In the genomic region with DNA sequence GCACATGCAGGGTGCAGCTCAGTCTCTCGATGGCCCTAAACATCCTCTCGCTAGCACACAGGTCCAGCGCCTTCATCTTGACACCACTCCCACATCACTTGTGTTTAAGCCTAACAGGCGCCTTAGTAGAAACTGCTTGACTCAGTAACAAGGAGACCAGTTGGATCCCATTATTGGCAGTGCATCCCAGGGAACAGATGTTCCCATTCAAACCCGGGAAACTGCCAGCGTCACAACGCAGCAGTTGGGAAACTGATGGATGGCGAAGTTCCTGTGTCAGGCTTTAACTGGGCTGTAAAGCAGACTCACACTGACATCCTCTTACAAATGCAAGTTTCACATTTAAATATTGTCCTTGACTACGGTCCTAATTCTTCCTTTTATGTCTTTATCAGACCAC, we compare ENCODE assay signal across 11 mouse cellular contexts. TPM values are rescaled to one million over a fixed set of nuclear protein-coding genes. Genes with fewer than 3 reads are reported as not detected.
A peak's percentile ranks its signal among the peaks of the same experiment; 100 is the strongest.
DNase-seq lines count a peak whose midpoint lies in the region; ATAC-seq and TF ChIP-seq lines count a peak whose summit lies in the region.
"Had no signal": no experiment of that assay in that cellular context is flagged by ENCODE, and none has a peak within 500 bp of the region (broad histone marks: within the 10 kb centered on the region; RNA-seq: fewer than 3 reads in every experiment).

No protein-coding gene starts in this region.

- H3K36me3 ChIP-seq in kidney, adult 2 months (ENCODE audit: control insufficient read depth, insufficient read depth, low read length) = no peaks in the 10 kb centered on the region
- H3K36me3 ChIP-seq in kidney, embryonic 15.5 days = peaks cover 15% of the 10 kb centered on the region
- H3K36me3 ChIP-seq in forebrain, embryonic 16.5 days (ENCODE audit: control insufficient read depth, insufficient read depth) = no peaks in the 10 kb centered on the region
- H3K36me3 ChIP-seq in kidney, embryonic 16.5 days (ENCODE audit: insufficient read depth, low read length) = peaks cover 3% of the 10 kb centered on the region; the same call in 1 of the 2 replicates
- H3K36me3 ChIP-seq: limb, embryonic 15.5 days had no signal

- DNase-seq in kidney, adult 2 months = peak; percentile 62
- peak; percentile 63 for DNase-seq in mesoderm, embryonic 11.5 days (ENCODE audit: low read depth, low spot score)
- DNase-seq in gastrocnemius, adult 18-20 months (ENCODE audit: low spot score) = no peak
- DNase-seq in urinary bladder, postnatal 36 days (ENCODE audit: low spot score in 2 of 2) = no peak
- DNase-seq in urinary bladder, adult 18-20 months (ENCODE audit: low spot score in 2 of 2) = no peak

- TF ChIP-seq POLR2A in kidney, adult 2 months (IDR thresholded peaks at IDR 0.05; ENCODE audit: low read depth, low read length) = no peak

- no peaks in the 10 kb centered on the region for H3K9me3 ChIP-seq in kidney, embryonic 15.5 days (replicated peaks)
- H3K9me3 ChIP-seq in forebrain, embryonic 16.5 days (ENCODE audit: control insufficient read depth, low read length) = no peaks in the 10 kb centered on the region
- no peaks in the 10 kb centered on the region for H3K9me3 ChIP-seq in kidney, embryonic 16.5 days (ENCODE audit: low read length)
- H3K9me3 ChIP-seq: limb, embryonic 15.5 days had no signal

- WGBS in kidney, adult 2 months = 57% methylated on average over 9 of the region's 9 CpGs
- 21% methylated on average over 9 of the region's 9 CpGs for WGBS in kidney, embryonic 15.5 days
- WGBS in forebrain, embryonic 16.5 days = 35% methylated on average over 9 of the region's 9 CpGs
- WGBS in kidney, embryonic 16.5 days = 27% methylated on average over 9 of the region's 9 CpGs

- no peak overlapping the region for H3K4me3 ChIP-seq in kidney, adult 2 months (ENCODE audit: insufficient read depth, low read depth, low read length)
- no peak overlapping the region for H3K4me3 ChIP-seq in kidney, embryonic 15.5 days (replicated peaks)
- no peak overlapping the region for H3K4me3 ChIP-seq in forebrain, embryonic 16.5 days (replicated peaks; ENCODE audit: low read length)
- H3K4me3 ChIP-seq in kidney, embryonic 16.5 days (ENCODE audit: low read length) = no peak overlapping the region
- H3K4me3 ChIP-seq: erythroblast, embryonic 14.5 days; limb, embryonic 15.5 days had no signal

- H3K9ac ChIP-seq in kidney, embryonic 15.5 days = no peak overlapping the region
- no peak overlapping the region for H3K9ac ChIP-seq in forebrain, embryonic 16.5 days (replicated peaks; ENCODE audit: low read depth, low read length)
- no peak overlapping the region for H3K9ac ChIP-seq in kidney, embryonic 16.5 days (replicated peaks; ENCODE audit: low read length)
- H3K9ac ChIP-seq: limb, embryonic 15.5 days had no signal

- H3K27ac ChIP-seq in kidney, adult 2 months (ENCODE audit: insufficient read depth, low read depth, low read length) = no peak overlapping the region
- no peak overlapping the region for H3K27ac ChIP-seq in kidney, embryonic 15.5 days
- peak overlapping the region; percentile 85 for H3K27ac ChIP-seq in forebrain, embryonic 16.5 days (ENCODE audit: low read length)
- peak overlapping the region; percentile 43; the same call in 1 of the 2 replicates for H3K27ac ChIP-seq in kidney, embryonic 16.5 days (ENCODE audit: low read length)

- H3K27me3 ChIP-seq in kidney, adult 2 months (replicated peaks; ENCODE audit: control insufficient read depth, insufficient read depth, low read length) = no peaks in the 10 kb centered on the region
- no peaks in the 10 kb centered on the region for H3K27me3 ChIP-seq in kidney, embryonic 15.5 days
- no peaks in the 10 kb centered on the region for H3K27me3 ChIP-seq in forebrain, embryonic 16.5 days (replicated peaks; ENCODE audit: control insufficient read depth, insufficient read depth, low read length)
- H3K27me3 ChIP-seq in kidney, embryonic 16.5 days (ENCODE audit: insufficient read depth, low read length) = no peaks in the 10 kb centered on the region
- H3K27me3 ChIP-seq: limb, embryonic 15.5 days; Patski had no signal

- TF ChIP-seq CTCF in kidney, adult 2 months (conservative IDR thresholded peaks at IDR 0.05; ENCODE audit: insufficient read depth, insufficient read length, low read depth, low read length) = no peak

- ATAC-seq in kidney, embryonic 15.5 days (replicated peaks; ENCODE audit: low FRiP score) = no peak
- ATAC-seq in forebrain, embryonic 16.5 days = peak; percentile 56
- ATAC-seq in kidney, embryonic 16.5 days (ENCODE audit: low FRiP score, low TSS enrichment) = peak; percentile 21; the same call in 1 of the 2 replicates
- ATAC-seq: Patski had no signal

- 0 out of 2 replicates have a peak, but pooled peaks cover 2% of the 10 kb centered on the region for H3K4me1 ChIP-seq in kidney, adult 2 months (ENCODE audit: control insufficient read depth, insufficient read depth, low read length)
- peaks cover 46% of the 10 kb centered on the region for H3K4me1 ChIP-seq in kidney, embryonic 15.5 days
- H3K4me1 ChIP-seq in forebrain, embryonic 16.5 days (replicated peaks; ENCODE audit: control insufficient read depth, insufficient read depth, low read length) = peaks cover 51% of the 10 kb centered on the region
- H3K4me1 ChIP-seq in kidney, embryonic 16.5 days (ENCODE audit: insufficient read depth, low read length) = peaks cover 29% of the 10 kb centered on the region

- H3K4me2 ChIP-seq in kidney, embryonic 15.5 days = no peak overlapping the region
- H3K4me2 ChIP-seq in forebrain, embryonic 16.5 days (ENCODE audit: low read length) = 0 out of 2 replicates have a peak overlapping the region, but pooled peaks have one; percentile 6
- H3K4me2 ChIP-seq in kidney, embryonic 16.5 days (replicated peaks; ENCODE audit: low read depth, low read length) = no peak overlapping the region
- H3K4me2 ChIP-seq: limb, embryonic 15.5 days had no signal

RNA-seq across cellular contexts. Expression of a gene that starts 10.0 kb away (rescaled TPM):
- polyA plus RNA-seq in kidney, adult 2 months (2012; rRNA removed) = 7.2 and 8.0 TPM in 2 replicates
- 20.0 and 21.7 TPM in 2 replicates for polyA plus RNA-seq in kidney, embryonic 15.5 days (2015; fragmentation: Nextera tagmentation; extraction: Ambion mirVana)
- 17.4 and 18.8 TPM in 2 replicates for polyA plus RNA-seq in forebrain, embryonic 16.5 days (2015; fragmentation: Nextera tagmentation; extraction: Ambion mirVana)
- polyA plus RNA-seq in kidney, embryonic 16.5 days (2015; fragmentation: Nextera tagmentation; extraction: Ambion mirVana) = 18.5 and 20.4 TPM in 2 replicates
- 1 to 10 TPM; 7.3 to 7.7 TPM for total RNA-seq in gastrocnemius, adult 18-20 months (2021)

RNA-seq across cellular contexts. Expression of a gene that starts 10.1 kb away (rescaled TPM):
- 2.5 and 3.1 TPM in 2 replicates for polyA plus RNA-seq in kidney, adult 2 months (2012; rRNA removed)
- 13.4 TPM in 2 replicates for polyA plus RNA-seq in kidney, embryonic 15.5 days (2015; fragmentation: Nextera tagmentation; extraction: Ambion mirVana)
- polyA plus RNA-seq in forebrain, embryonic 16.5 days (2015; fragmentation: Nextera tagmentation; extraction: Ambion mirVana) = 17.0 and 17.1 TPM in 2 replicates
- polyA plus RNA-seq in kidney, embryonic 16.5 days (2015; fragmentation: Nextera tagmentation; extraction: Ambion mirVana) = 10.8 and 13.8 TPM in 2 replicates
- 1 to 10 TPM; 3.1 to 3.3 TPM for total RNA-seq in gastrocnemius, adult 18-20 months (2021)

RNA-seq across cellular contexts. Expression of a gene that starts 25.0 kb away (rescaled TPM):
- 76.6 and 79.8 TPM in 2 replicates for polyA plus RNA-seq in kidney, adult 2 months (2012; rRNA removed)
- 39.0 and 44.9 TPM in 2 replicates for polyA plus RNA-seq in kidney, embryonic 15.5 days (2015; fragmentation: Nextera tagmentation; extraction: Ambion mirVana)
- 60.5 and 74.2 TPM in 2 replicates for polyA plus RNA-seq in forebrain, embryonic 16.5 days (2015; fragmentation: Nextera tagmentation; extraction: Ambion mirVana)
- 28.4 and 29.9 TPM in 2 replicates for polyA plus RNA-seq in kidney, embryonic 16.5 days (2015; fragmentation: Nextera tagmentation; extraction: Ambion mirVana)
- total RNA-seq in gastrocnemius, adult 18-20 months (2021) = 100 to 1,000 TPM; 146 to 161 TPM

Comparison
In these comparisons a context has a peak if more than half of its experiments do, and no peak if none do; other contexts are left out.
1. H3K27ac ChIP-seq: peak in forebrain, embryonic 16.5 days (single experiment) and kidney, embryonic 16.5 days (single experiment); none in kidney, adult 2 months (single experiment) and kidney, embryonic 15.5 days (single experiment).
2. DNase-seq: peak in kidney, adult 2 months (single experiment) and mesoderm, embryonic 11.5 days (single experiment); none in gastrocnemius, adult 18-20 months (single experiment), urinary bladder, postnatal 36 days (0 of 2) and urinary bladder, adult 18-20 months (0 of 2).